Mouse (Mus musculus): Measurements from ENCODE around the gene Dedd.
"Not testable (repeated sequence)": the region's sequence is repeated elsewhere in the genome, so short reads cannot be mapped to it uniquely, and the experiment has no call there.

Gene Dedd

GRCm38 (mm10) chr1:171328839-171329432 is at the start of gene Dedd:
Dedd (plus strand) TSS chr1:171329145.
- DNase-seq, result peak; percentile 94

GRCm38 (mm10) chr1:171279721-171280120 is 49.2 kb upstream of the Dedd start:
- DNase-seq, result no peak

- no peak for DNase-seq
Observed at GRCm38 (mm10) chr1:171280250-171280915, 48.6 kb upstream of the Dedd start.

GRCm38 (mm10) chr1:171280916-171281527 is 47.9 kb upstream of the Dedd start, which contains the start of gene Ppox:
Ppox (minus strand) TSS chr1:171281186.
- peak; percentile 95 to 96 for DNase-seq

GRCm38 (mm10) chr1:171281528-171281923 is 47.4 kb upstream of the Dedd start:
- DNase-seq, result peak; percentile 82 to 84

GRCm38 (mm10) chr1:171282086-171282805 is 46.7 kb upstream of the Dedd start:
- DNase-seq, result no peak

GRCm38 (mm10) chr1:171283188-171284160 is 45.5 kb upstream of the Dedd start:
- no peak for DNase-seq

GRCm38 (mm10) chr1:171284491-171284890 is 44.5 kb upstream of the Dedd start:
- DNase-seq, result no peak

GRCm38 (mm10) chr1:171285096-171285892 is 43.7 kb upstream of the Dedd start:
- no peak for DNase-seq

GRCm38 (mm10) chr1:171286517-171286916 is 42.4 kb upstream of the Dedd start:
- DNase-seq, result no peak

- peak; percentile 94 to 95 for DNase-seq
Observed at GRCm38 (mm10) chr1:171287136-171288081, 41.5 kb upstream of the Dedd start, which contains the start of gene Usp21. Usp21 (minus strand) TSS chr1:171287991.

- no peak for DNase-seq
Observed at GRCm38 (mm10) chr1:171288328-171288727, 40.6 kb upstream of the Dedd start.

- no peak for DNase-seq
Observed at GRCm38 (mm10) chr1:171293351-171293750, 35.6 kb upstream of the Dedd start.

- DNase-seq, result no peak
Observed at GRCm38 (mm10) chr1:171293906-171294297, 35.0 kb upstream of the Dedd start.

GRCm38 (mm10) chr1:171294298-171295062 is 34.5 kb upstream of the Dedd start, which contains the start of gene Ufc1:
Ufc1 (minus strand) TSS chr1:171295024.
- peak; percentile 88 to 90 for DNase-seq

- no peak for DNase-seq
Observed at GRCm38 (mm10) chr1:171295063-171295402, 33.9 kb upstream of the Dedd start.

GRCm38 (mm10) chr1:171298226-171298625 is 30.7 kb upstream of the Dedd start:
- no peak for DNase-seq

- DNase-seq, result not testable (repeated sequence)
Observed at GRCm38 (mm10) chr1:171306157-171306556, 22.8 kb upstream of the Dedd start.

GRCm38 (mm10) chr1:171309321-171309720 is 19.6 kb upstream of the Dedd start:
- no peak for DNase-seq
